Mouse (Mus musculus): Measurements from ENCODE around the gene Gm20696. TPM values are rescaled to one million over a fixed set of nuclear protein-coding genes. Genes with fewer than 3 reads are reported as not detected.

Gm20696 gene
- total and polyA plus RNA-seq, 2 experiments from 2014 or later: 2.5 to 3.6 TPM

GRCm38 (mm10) chr6:99263061-99263885 lies 403.3 kb downstream of the Gm20696 start:
- WGBS: 31% methylated on average over 11 of the region's 12 CpGs
- no peaks in the 10 kb centered on the region for H3K36me3 ChIP-seq (ENCODE audit: insufficient read depth, low read length)
- H3K27me3 ChIP-seq (ENCODE audit: insufficient read depth, low read length): no peaks in the 10 kb centered on the region
- ATAC-seq (no peak), DNase-seq (ENCODE audit: low spot score) (no peak)
- H3K27ac ChIP-seq: no peak overlapping the region
- H3K9ac ChIP-seq (replicated peaks; ENCODE audit: low read length): no peak overlapping the region
- H3K4me1 ChIP-seq (ENCODE audit: insufficient read depth, low read length): peaks cover 3% of the 10 kb centered on the region
- no peak overlapping the region for H3K4me3 ChIP-seq (ENCODE audit: low read length)
- no peak for TF ChIP-seq CTCF (IDR thresholded peaks at IDR 0.05; ENCODE audit: low read depth)
- H3K9me3 ChIP-seq (ENCODE audit: low read length): no peaks in the 10 kb centered on the region
- no peak overlapping the region for H3K4me2 ChIP-seq (ENCODE audit: low read depth, low read length)

GRCm38 (mm10) chr6:99261737-99262130 lies 404.9 kb downstream of the Gm20696 start:
- no peaks in the 10 kb centered on the region for H3K36me3 ChIP-seq (ENCODE audit: insufficient read depth, low read length)
- ATAC-seq (no peak), DNase-seq (ENCODE audit: low spot score) (no peak)
- no peaks in the 10 kb centered on the region; the same call in 1 of the 2 replicates for H3K4me1 ChIP-seq (ENCODE audit: insufficient read depth, low read length)
- H3K9me3 ChIP-seq (ENCODE audit: low read length): no peaks in the 10 kb centered on the region
- no peaks in the 10 kb centered on the region for H3K27me3 ChIP-seq (ENCODE audit: insufficient read depth, low read length)
- no peak overlapping the region for H3K4me2 ChIP-seq (ENCODE audit: low read depth, low read length)
- TF ChIP-seq CTCF (IDR thresholded peaks at IDR 0.05; ENCODE audit: low read depth): no peak
- no peak overlapping the region for H3K4me3 ChIP-seq (ENCODE audit: low read length)
- H3K27ac ChIP-seq: no peak overlapping the region
- WGBS: 55% methylated on average over 4 of the region's 4 CpGs
- H3K9ac ChIP-seq (replicated peaks; ENCODE audit: low read length): no peak overlapping the region

GRCm38 (mm10) chr6:99260941-99261736 lies 405.5 kb downstream of the Gm20696 start:
- H3K36me3 ChIP-seq (ENCODE audit: insufficient read depth, low read length): no peaks in the 10 kb centered on the region
- no peak overlapping the region for H3K4me2 ChIP-seq (ENCODE audit: low read depth, low read length)
- DNase-seq (ENCODE audit: low spot score) (no peak), ATAC-seq (no peak)
- no peak; the same call in 1 of the 2 replicates for TF ChIP-seq CTCF (IDR thresholded peaks at IDR 0.05; ENCODE audit: low read depth)
- H3K4me3 ChIP-seq (ENCODE audit: low read length): no peak overlapping the region
- no peak overlapping the region for H3K27ac ChIP-seq
- no peak overlapping the region for H3K9ac ChIP-seq (replicated peaks; ENCODE audit: low read length)
- no peaks in the 10 kb centered on the region for H3K27me3 ChIP-seq (ENCODE audit: insufficient read depth, low read length)
- H3K9me3 ChIP-seq (ENCODE audit: low read length): no peaks in the 10 kb centered on the region
- WGBS: 51% methylated on average over 11 of the region's 11 CpGs
- H3K4me1 ChIP-seq (ENCODE audit: insufficient read depth, low read length): no peaks in the 10 kb centered on the region; the same call in 1 of the 2 replicates

DNA sequence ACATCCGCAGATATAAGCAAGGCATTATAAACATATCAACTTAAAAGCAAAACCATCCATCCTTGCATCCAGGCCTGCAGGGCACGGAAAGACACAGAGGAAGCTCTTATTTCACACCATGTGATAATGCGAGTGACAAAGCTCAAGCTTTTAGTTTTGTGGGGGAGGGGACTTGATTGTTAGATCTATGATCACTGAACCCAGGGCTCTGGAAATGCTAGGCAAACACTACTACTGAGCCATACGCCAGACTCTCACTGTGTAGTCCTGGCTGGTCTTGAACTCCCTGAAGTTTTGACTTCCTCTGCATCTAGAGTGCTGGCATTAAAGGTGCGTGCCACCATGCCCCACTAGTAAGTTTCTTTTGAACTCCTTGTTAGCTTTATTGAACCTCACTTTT lies 408.3 kb downstream of the Gm20696 start:
- H3K27me3 ChIP-seq (ENCODE audit: insufficient read depth, low read length): no peaks in the 10 kb centered on the region
- no peak for ATAC-seq
- H3K9me3 ChIP-seq (ENCODE audit: low read length): no peaks in the 10 kb centered on the region
- H3K4me2 ChIP-seq (ENCODE audit: low read depth, low read length): no peak overlapping the region
- no peak overlapping the region for H3K27ac ChIP-seq
- no peaks in the 10 kb centered on the region for H3K36me3 ChIP-seq (ENCODE audit: insufficient read depth, low read length)
- no peaks in the 10 kb centered on the region for H3K4me1 ChIP-seq (ENCODE audit: insufficient read depth, low read length)
- no peak overlapping the region for H3K9ac ChIP-seq (replicated peaks; ENCODE audit: low read length)
- WGBS: 82% methylated on average over 5 of the region's 5 CpGs
- TF ChIP-seq CTCF (IDR thresholded peaks at IDR 0.05; ENCODE audit: low read depth): no peak
- DNase-seq (ENCODE audit: low spot score): no peak
- no peak overlapping the region for H3K4me3 ChIP-seq (ENCODE audit: low read length)

DNA sequence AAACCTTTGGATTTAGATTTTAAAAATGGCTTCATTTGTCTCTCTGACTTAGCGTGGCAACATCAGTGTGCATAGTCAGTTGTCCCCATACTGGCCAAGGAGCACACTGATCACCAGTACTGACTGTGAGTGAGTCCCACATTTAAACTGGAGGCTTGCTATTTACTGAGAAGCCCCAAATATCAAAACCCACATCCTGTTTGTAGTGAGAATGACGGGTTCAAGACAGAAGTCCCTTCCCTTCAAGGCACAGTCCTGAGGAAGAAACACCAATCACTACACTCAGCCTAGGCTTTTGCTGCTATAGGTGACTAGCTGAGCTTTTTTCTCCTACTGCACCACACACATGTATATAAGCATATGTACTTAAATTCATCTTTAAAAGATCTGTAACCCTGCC lies 408.9 kb downstream of the Gm20696 start:
- no peak overlapping the region for H3K4me3 ChIP-seq (ENCODE audit: low read length)
- no peaks in the 10 kb centered on the region for H3K9me3 ChIP-seq (ENCODE audit: low read length)
- no peaks in the 10 kb centered on the region for H3K27me3 ChIP-seq (ENCODE audit: insufficient read depth, low read length)
- DNase-seq (ENCODE audit: low spot score): no peak
- H3K4me2 ChIP-seq (ENCODE audit: low read depth, low read length): no peak overlapping the region
- no peak overlapping the region for H3K27ac ChIP-seq
- WGBS: 88% methylated on average over 2 of the region's 2 CpGs
- no peak overlapping the region for H3K9ac ChIP-seq (replicated peaks; ENCODE audit: low read length)
- no peaks in the 10 kb centered on the region for H3K4me1 ChIP-seq (ENCODE audit: insufficient read depth, low read length)
- no peak for TF ChIP-seq CTCF (IDR thresholded peaks at IDR 0.05; ENCODE audit: low read depth)
- ATAC-seq: no peak
- no peaks in the 10 kb centered on the region for H3K36me3 ChIP-seq (ENCODE audit: insufficient read depth, low read length)

- no peak for TF ChIP-seq CTCF (IDR thresholded peaks at IDR 0.05; ENCODE audit: low read depth)
- no peak overlapping the region for H3K9ac ChIP-seq (replicated peaks; ENCODE audit: low read length)
- no peak overlapping the region for H3K27ac ChIP-seq
- no peak overlapping the region for H3K4me3 ChIP-seq (ENCODE audit: low read length)
- H3K27me3 ChIP-seq (ENCODE audit: insufficient read depth, low read length): no peaks in the 10 kb centered on the region
- H3K36me3 ChIP-seq (ENCODE audit: insufficient read depth, low read length): no peaks in the 10 kb centered on the region
- ATAC-seq (no peak), DNase-seq (ENCODE audit: low spot score) (no peak)
- H3K9me3 ChIP-seq (ENCODE audit: low read length): no peaks in the 10 kb centered on the region
- 90% methylated on average over 8 of the region's 8 CpGs for WGBS
- H3K4me1 ChIP-seq (ENCODE audit: insufficient read depth, low read length): no peaks in the 10 kb centered on the region
- no peak overlapping the region for H3K4me2 ChIP-seq (ENCODE audit: low read depth, low read length)
Observed at GRCm38 (mm10) chr6:99253331-99253730, 413.3 kb downstream of the Gm20696 start.

Data from hindbrain, postnatal 0 days (tissue).